Mouse (Mus musculus): ENCODE data around the gene Zfp39. TPM values are rescaled to one million over a fixed set of nuclear protein-coding genes. Genes with fewer than 3 reads are reported as not detected.
"Not testable (repeated sequence)": the region's sequence is repeated elsewhere in the genome, so short reads cannot be mapped to it uniquely, and the experiment has no call there.

Gene Zfp39
- polyA plus RNA-seq, 1 experiment from 2014 or later: 5.8 TPM

DNA sequence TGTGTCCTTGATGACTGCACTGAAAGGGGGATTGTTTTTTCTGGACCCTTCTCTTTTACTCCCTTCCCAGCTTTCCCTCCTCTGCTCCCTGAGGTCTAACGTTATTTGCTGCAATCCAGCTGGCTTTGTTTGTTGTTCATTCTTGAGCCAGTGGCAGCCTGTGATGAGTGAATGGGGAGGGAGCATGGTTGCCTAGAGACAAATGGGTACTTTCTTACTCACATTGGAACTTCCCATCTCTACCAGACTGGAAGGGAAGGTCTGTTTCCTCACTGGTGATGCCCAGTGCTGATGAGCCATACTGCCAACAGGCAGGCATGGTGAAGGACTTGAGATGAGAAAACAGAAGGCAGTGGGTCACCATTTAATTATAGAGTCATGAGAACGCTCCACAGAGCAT lies 54.3 kb downstream of the Zfp39 start:
- peaks cover 37% of the 10 kb centered on the region for H3K36me3 ChIP-seq (replicated peaks)
- WGBS: 74% methylated on average over 2 of the region's 2 CpGs
- H3K27me3 ChIP-seq (ENCODE audit: poor library complexity, severe bottlenecking): no peaks in the 10 kb centered on the region
- no peak overlapping the region for H3K27ac ChIP-seq
- H3K4me3 ChIP-seq: no peak overlapping the region
- H3K4me1 ChIP-seq: peaks cover 13% of the 10 kb centered on the region
- H3K9me3 ChIP-seq: no peaks in the 10 kb centered on the region
- no peak for DNase-seq (ENCODE audit: extremely low spot score, low spot score)

DNA sequence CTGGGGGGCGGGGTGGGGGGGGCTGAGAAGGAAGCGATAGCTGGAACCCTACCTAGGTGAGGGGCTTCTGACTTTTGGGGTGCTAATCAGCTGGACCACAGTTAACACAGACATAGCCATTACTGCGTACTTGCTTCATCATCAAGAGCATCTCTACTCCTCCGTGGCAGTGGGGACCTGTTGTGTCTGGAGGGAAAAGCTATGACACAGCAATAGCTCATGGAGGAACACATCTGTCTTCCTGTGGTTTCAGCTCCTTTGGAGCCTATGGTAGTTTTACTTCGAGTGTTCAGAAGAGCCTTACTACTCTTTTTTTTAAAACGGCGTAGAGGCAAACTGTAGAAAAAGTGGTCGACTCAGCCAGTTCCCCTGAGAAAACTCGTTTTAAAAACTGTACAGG lies 56.4 kb downstream of the Zfp39 start:
- H3K9me3 ChIP-seq: no peaks in the 10 kb centered on the region
- WGBS: 50% methylated on average over 9 of the region's 9 CpGs
- H3K27me3 ChIP-seq (ENCODE audit: poor library complexity, severe bottlenecking): no peaks in the 10 kb centered on the region
- H3K36me3 ChIP-seq (replicated peaks): peaks cover 30% of the 10 kb centered on the region
- H3K4me1 ChIP-seq: peaks cover 13% of the 10 kb centered on the region
- H3K4me3 ChIP-seq: peak overlapping the region; percentile 87
- peak overlapping the region; percentile 87; the same call in 1 of the 2 replicates for H3K27ac ChIP-seq
- DNase-seq (ENCODE audit: extremely low spot score, low spot score): no peak

DNA sequence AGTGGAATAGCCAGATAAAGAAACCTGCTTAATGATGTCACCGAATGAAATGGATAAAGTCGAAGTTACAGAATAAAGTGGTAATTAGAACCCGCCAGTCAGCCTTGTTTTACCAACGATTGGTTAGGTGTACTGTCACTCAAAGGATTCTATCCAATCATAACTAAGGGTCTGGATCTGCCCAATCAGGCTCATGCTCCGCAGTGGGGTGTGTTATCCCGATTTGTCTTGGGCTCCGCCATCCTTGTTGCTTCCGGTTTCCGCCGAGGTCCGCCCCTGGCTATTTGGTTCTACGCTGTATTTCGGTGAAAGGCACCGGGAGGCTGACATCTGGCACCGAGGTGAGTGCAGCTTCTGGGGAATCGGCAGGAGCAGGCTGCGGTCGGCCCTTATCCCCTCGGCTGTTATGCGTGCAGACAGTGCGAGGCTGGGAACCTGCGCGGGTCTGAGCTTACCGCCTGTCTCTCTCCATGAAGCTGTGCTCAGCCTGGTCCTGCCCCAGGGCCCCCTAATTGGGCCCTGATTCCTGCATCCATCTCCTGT lies 57.0 kb downstream of the Zfp39 start, which contains the start of gene Gm12258:
Gm12258 (plus strand) TSS at position 240 of the 543 bp plus-strand sequence.
- Histone ChIP-seq H3K4me3 (peak within 1 kb of the TSS; percentile 87), H3K4me1 (peaks cover 13% of the 10 kb centered on the region), H3K27ac (peak within 1 kb of the TSS; percentile 87), H3K27me3 (ENCODE audit: poor library complexity, severe bottlenecking) (no peaks in the 10 kb centered on the region), H3K9me3 (no peaks in the 10 kb centered on the region), H3K36me3 (replicated peaks) (peaks cover 24% of the 10 kb centered on the region)
- DNase-seq (ENCODE audit: extremely low spot score, low spot score): peak; percentile 87
- WGBS: 0% methylated on average over 24 of the region's 24 CpGs

DNA sequence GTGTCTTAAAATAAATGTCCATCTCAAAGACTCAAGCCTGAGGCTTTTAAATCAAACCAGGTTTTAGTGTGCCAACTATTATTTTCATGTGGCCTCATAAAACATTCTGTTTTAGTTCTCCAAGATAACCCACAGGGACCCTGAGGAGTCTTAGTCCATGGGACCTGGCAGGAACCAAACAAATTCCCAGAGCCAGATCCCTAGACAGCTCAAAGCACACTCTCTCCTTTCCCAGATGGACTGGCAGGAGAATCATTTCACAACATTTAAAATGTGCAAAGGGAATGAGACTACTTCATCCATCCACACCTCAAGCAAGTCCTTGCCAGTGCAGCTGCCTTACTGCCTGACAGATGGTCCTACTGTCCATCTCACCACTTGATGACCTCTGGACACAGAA lies 65.1 kb downstream of the Zfp39 start, which contains the start of gene Olfr311:
Olfr311 (plus strand) TSS at position 301 of the 400 bp plus-strand sequence.
- not testable (repeated sequence) for H3K4me1 ChIP-seq; DNase-seq (ENCODE audit: extremely low spot score, low spot score); H3K27ac ChIP-seq; H3K9me3 ChIP-seq; H3K36me3 ChIP-seq (replicated peaks); H3K27me3 ChIP-seq (ENCODE audit: poor library complexity, severe bottlenecking); H3K4me3 ChIP-seq

Other genes with a start within 250 kb of the Zfp39 start
- not detected in 2 replicates for gene Olfr322, start 245.4 kb downstream of the Zfp39 start, polyA plus RNA-seq (2016; fragmentation: Nextera tagmentation; extraction: Ambion mirVana)
- not detected in 2 replicates for gene Olfr320, start 223.1 kb downstream of the Zfp39 start, polyA plus RNA-seq (2016; fragmentation: Nextera tagmentation; extraction: Ambion mirVana)
- not detected in 2 replicates for gene Olfr319, start 205.1 kb downstream of the Zfp39 start, polyA plus RNA-seq (2016; fragmentation: Nextera tagmentation; extraction: Ambion mirVana)
- gene Olfr318, start 180.2 kb downstream of the Zfp39 start, polyA plus RNA-seq (2016; fragmentation: Nextera tagmentation; extraction: Ambion mirVana): not detected in 2 replicates
- not detected in 2 replicates for gene Olfr317, start 165.0 kb downstream of the Zfp39 start, polyA plus RNA-seq (2016; fragmentation: Nextera tagmentation; extraction: Ambion mirVana)
- not detected in 2 replicates for gene Olfr316, start 151.5 kb downstream of the Zfp39 start, polyA plus RNA-seq (2016; fragmentation: Nextera tagmentation; extraction: Ambion mirVana)
- gene Olfr315, start 131.0 kb downstream of the Zfp39 start, polyA plus RNA-seq (2016; fragmentation: Nextera tagmentation; extraction: Ambion mirVana): not detected in 2 replicates
- not detected in 2 replicates for gene Olfr314, start 121.3 kb downstream of the Zfp39 start, polyA plus RNA-seq (2016; fragmentation: Nextera tagmentation; extraction: Ambion mirVana)
- 1.0 and 1.9 TPM in 2 replicates for gene Fam183b, start 102.3 kb downstream of the Zfp39 start, polyA plus RNA-seq (2016; fragmentation: Nextera tagmentation; extraction: Ambion mirVana)
- not detected in 2 replicates for gene Olfr313, start 89.2 kb downstream of the Zfp39 start, polyA plus RNA-seq (2016; fragmentation: Nextera tagmentation; extraction: Ambion mirVana)
- not detected in 2 replicates for gene Olfr312, start 75.0 kb downstream of the Zfp39 start, polyA plus RNA-seq (2016; fragmentation: Nextera tagmentation; extraction: Ambion mirVana)
- gene Olfr311, start 65.0 kb downstream of the Zfp39 start, polyA plus RNA-seq (2016; fragmentation: Nextera tagmentation; extraction: Ambion mirVana): not detected in 2 replicates
- gene Gm12258, start 57.1 kb downstream of the Zfp39 start, polyA plus RNA-seq (2016; fragmentation: Nextera tagmentation; extraction: Ambion mirVana): 8.9 and 9.3 TPM in 2 replicates
- gene 2810021J22Rik, start 37.0 kb downstream of the Zfp39 start, polyA plus RNA-seq (2016; fragmentation: Nextera tagmentation; extraction: Ambion mirVana): 9.3 and 9.4 TPM in 2 replicates
- 0.05 TPM in 1 of 2 replicates, not detected in the other for gene Btnl10, start 13.7 kb upstream of the Zfp39 start, polyA plus RNA-seq (2016; fragmentation: Nextera tagmentation; extraction: Ambion mirVana)
- 265 and 273 TPM in 2 replicates for gene Rnf187, start 34.7 kb upstream of the Zfp39 start, polyA plus RNA-seq (2016; fragmentation: Nextera tagmentation; extraction: Ambion mirVana)
- gene Hist3h2ba, start 44.7 kb upstream of the Zfp39 start, polyA plus RNA-seq (2016; fragmentation: Nextera tagmentation; extraction: Ambion mirVana): 22.7 and 36.5 TPM in 2 replicates
- gene Hist3h2a, start 50.5 kb upstream of the Zfp39 start, polyA plus RNA-seq (2016; fragmentation: Nextera tagmentation; extraction: Ambion mirVana): 15.1 and 19.4 TPM in 2 replicates
- gene Trim17, start 50.5 kb upstream of the Zfp39 start, polyA plus RNA-seq (2016; fragmentation: Nextera tagmentation; extraction: Ambion mirVana): 0.19 and 0.31 TPM in 2 replicates
- gene Trim11, start 73.9 kb upstream of the Zfp39 start, polyA plus RNA-seq (2016; fragmentation: Nextera tagmentation; extraction: Ambion mirVana): 18.5 and 19.6 TPM in 2 replicates
- 0.01 TPM in 1 of 2 replicates, not detected in the other for gene Obscn, start 232.2 kb upstream of the Zfp39 start, polyA plus RNA-seq (2016; fragmentation: Nextera tagmentation; extraction: Ambion mirVana)

All from forebrain, embryonic 10.5 days (tissue).